Mouse (Mus musculus) ES-E14 (cell line): Measurements from ENCODE around the gene Acvr1. TPM values are rescaled to one million over a fixed set of nuclear protein-coding genes. Genes with fewer than 3 reads are reported as not detected.

Experiments used
- DNase-seq: peaks from one replicate; pipeline ENCODE4 v3.0.0-alpha.2; 2013; ENCODE audit warnings: low read depth, low spot score
- H3K27ac ChIP-seq: 2 replicates; pipeline ENCODE4 v1.5.1; 2012; ENCODE audit warnings: low read depth, mild to moderate bottlenecking, low read length, moderate library complexity, mixed read lengths; ENCODE audit not compliant: poor library complexity, insufficient read depth, severe bottlenecking
- H3K36me3 ChIP-seq: 2 replicates; pipeline ENCODE4 v1.6.1; 2012; ENCODE audit warnings: mild to moderate bottlenecking, low read length, moderate library complexity, mixed read lengths; ENCODE audit not compliant: control insufficient read depth, poor library complexity, insufficient read depth, severe bottlenecking
- H3K4me1 ChIP-seq, 2 experiments: fragments of 150-350 bp in 1 of 2; sonication (generic) in 1 of 2; 2 replicates each; pipeline ENCODE4 v1.6.1; 2012; ENCODE audit warnings: low read length in 2 of 2, mild to moderate bottlenecking in 1 of 2, mixed read lengths in 1 of 2; ENCODE audit not compliant: control insufficient read depth in 2 of 2, insufficient read depth in 2 of 2, poor library complexity in 1 of 2
- H3K4me3 ChIP-seq, 2 experiments: fragments of 150-350 bp in 1 of 2; sonication (generic) in 1 of 2; 2 replicates each; pipeline ENCODE4 v1.5.1; 2012; ENCODE audit warnings: low read length in 2 of 2, low read depth in 1 of 2, mild to moderate bottlenecking in 1 of 2, mixed read lengths in 1 of 2; ENCODE audit not compliant: insufficient read depth in 1 of 2, poor library complexity in 1 of 2, severe bottlenecking in 1 of 2
- H3K9ac ChIP-seq: 2 replicates; pipeline ENCODE4 v1.6.1; 2012; ENCODE audit warnings: low read depth, mild to moderate bottlenecking, low read length, mixed read lengths; ENCODE audit not compliant: poor library complexity, insufficient read depth, severe bottlenecking
- H3K9me3 ChIP-seq: fragments of 150-350 bp; sonication (generic); 2 replicates; pipeline ENCODE4 v1.6.1; 2012; ENCODE audit warnings: low read depth, mild to moderate bottlenecking, low read length; ENCODE audit not compliant: control insufficient read depth, insufficient read depth
- CHD2 ChIP-seq: IDR thresholded peaks from 2 replicates; pipeline ENCODE4 v1.6.1; 2014; ENCODE audit warnings: mild to moderate bottlenecking, low read depth, low read length, inconsistent platforms
- HCFC1 ChIP-seq: IDR thresholded peaks from 2 replicates; pipeline ENCODE4 v1.6.1; 2012; ENCODE audit warnings: low read length, inconsistent platforms, borderline replicate concordance; ENCODE audit not compliant: insufficient read depth
- MAFK ChIP-seq: IDR thresholded peaks from 2 replicates; pipeline ENCODE4 v1.6.1; 2014; ENCODE audit warnings: mild to moderate bottlenecking, low read depth, low read length, inconsistent platforms; ENCODE audit not compliant: insufficient read depth
- ZC3H11A ChIP-seq: IDR thresholded peaks from 2 replicates; pipeline ENCODE4 v1.6.1; 2012; ENCODE audit warnings: low read depth, mild to moderate bottlenecking, inconsistent platforms, low read length, borderline replicate concordance
- ZNF384 ChIP-seq: IDR thresholded peaks from 2 replicates; pipeline ENCODE4 v1.6.1; 2012; ENCODE audit warnings: low read depth, low read length, inconsistent platforms
- in situ Hi-C, 2 experiments: fragments of 600-800 bp; cut with MboI; formaldehyde crosslinking; loops; one replicate each; pipeline ENCODE4 v1.15.1; 2025; ENCODE audit warnings: low sequenced_read_pairs in 2 of 2, inconsistent platforms in 1 of 2; ENCODE audit not compliant: unreplicated experiment in 2 of 2
- total RNA-seq: library from RNA; depleted of rRNA; stranded (reverse); fragments of 300-350 nt; gene quantifications from 2 replicates; pipeline ENCODE4 v1.2.3, GENCODE M21; 2012

The Acvr1 gene
- total RNA-seq, 1 experiment, result 6.6 TPM

GRCm38 (mm10) chr2:58388601-58389000 lies 178.4 kb downstream of the Acvr1 start:
- Histone ChIP-seq H3K4me1 (no peaks in the 10 kb centered on the region), H3K27ac (no peak overlapping the region), H3K9ac (no peak overlapping the region), H3K9me3 (no peaks in the 10 kb centered on the region), H3K36me3 (no peaks in the 10 kb centered on the region), H3K4me3 (no peak overlapping the region)
- no peak for TF ChIP-seq HCFC1
- TF ChIP-seq CHD2, result no peak
- no peak for TF ChIP-seq MAFK
- TF ChIP-seq ZC3H11A, result no peak
- TF ChIP-seq ZNF384, result no peak
- in situ Hi-C loops, result no loop called here
- no peak for DNase-seq

GRCm38 (mm10) chr2:58380020-58380419 lies 186.9 kb downstream of the Acvr1 start:
- no peak overlapping the region for H3K4me3 ChIP-seq
- H3K4me1 ChIP-seq, result no peaks in the 10 kb centered on the region
- H3K27ac ChIP-seq, result no peak overlapping the region
- in situ Hi-C loops, result no loop called here
- H3K9me3 ChIP-seq, result no peaks in the 10 kb centered on the region
- TF ChIP-seq ZNF384 (no peak), ZC3H11A (no peak), MAFK (no peak), CHD2 (no peak), HCFC1 (no peak)
- H3K36me3 ChIP-seq, result no peaks in the 10 kb centered on the region
- H3K9ac ChIP-seq, result no peak overlapping the region
- no peak for DNase-seq

GRCm38 (mm10) chr2:58379475-58379874 lies 187.5 kb downstream of the Acvr1 start:
- H3K4me3 ChIP-seq, result no peak overlapping the region
- no peaks in the 10 kb centered on the region for H3K4me1 ChIP-seq
- no peak for DNase-seq
- in situ Hi-C loops, result no loop called here
- no peaks in the 10 kb centered on the region for H3K9me3 ChIP-seq
- no peaks in the 10 kb centered on the region for H3K36me3 ChIP-seq
- no peak overlapping the region for H3K9ac ChIP-seq
- no peak for TF ChIP-seq ZC3H11A
- H3K27ac ChIP-seq, result no peak overlapping the region

GRCm38 (mm10) chr2:58377417-58378130 lies 189.4 kb downstream of the Acvr1 start:
- H3K36me3 ChIP-seq, result no peaks in the 10 kb centered on the region
- no peak overlapping the region for H3K4me3 ChIP-seq
- H3K9me3 ChIP-seq, result no peaks in the 10 kb centered on the region
- in situ Hi-C loops, result no loop called here
- no peak for DNase-seq
- H3K27ac ChIP-seq, result no peak overlapping the region
- no peak for TF ChIP-seq CHD2
- H3K9ac ChIP-seq, result no peak overlapping the region
- H3K4me1 ChIP-seq, result no peaks in the 10 kb centered on the region

- TF ChIP-seq HCFC1 (no peak), ZNF384 (no peak), CHD2 (no peak), ZC3H11A (no peak), MAFK (no peak)
- in situ Hi-C loops, result no loop called here
Measured at GRCm38 (mm10) chr2:58366196-58366595, 200.8 kb downstream of the Acvr1 start.

More at GRCm38 (mm10) chr2:58366196-58366595, 200.8 kb downstream of the Acvr1 start:
- H3K27ac ChIP-seq, result no peak overlapping the region
- H3K9me3 ChIP-seq, result no peaks in the 10 kb centered on the region
- no peak for DNase-seq
- H3K36me3 ChIP-seq, result no peaks in the 10 kb centered on the region
- H3K4me3 ChIP-seq, result no peak overlapping the region
- no peaks in the 10 kb centered on the region for H3K4me1 ChIP-seq
- H3K9ac ChIP-seq, result no peak overlapping the region
